Mouse (Mus musculus) megakaryocyte progenitor cell, adult 5-6 weeks (primary cell): ENCODE measurements around the gene Gja10. TPM values are rescaled to one million over a fixed set of nuclear protein-coding genes. Genes with fewer than 3 reads are reported as not detected.

ENCODE experiments used
- ATAC-seq: replicated peaks from 2 replicates; pipeline ENCODE4 v1.8.0; 2016; ENCODE audit warnings: mild to moderate bottlenecking, moderate TSS enrichment, inconsistent platforms; ENCODE audit not compliant: poor library complexity
- total RNA-seq, 2 experiments: library from RNA; stranded (forward) in 1 of 2; stranded (reverse) in 1 of 2; fragments of 157-497, 149-512 nt in 1 of 2; fragments of 200-1000 nt in 1 of 2; gene quantifications; 2 replicates each; pipeline versions ENCODE4 v1.2.3 to v1.2.4; 2015 to 2017

The Gja10 gene
- total RNA-seq (2015) (not detected in 2 replicates), total RNA-seq (2017) (0.12 TPM in 1 of 2 replicates, not detected in the other)

GRCm38 (mm10) chr4:32602660-32603059, at the start of gene Gja10:
TSS of gene Gja10 (minus strand) at chr4:32602760.
- ATAC-seq, result no peak

- ATAC-seq, result peak; percentile 79
Measured at GRCm38 (mm10) chr4:32651669-32652068, 49.1 kb upstream of the Gja10 start.

GRCm38 (mm10) chr4:32621637-32622036, 19.1 kb upstream of the Gja10 start:
- no peak for ATAC-seq

GRCm38 (mm10) chr4:32615034-32615881, 12.7 kb upstream of the Gja10 start, which contains the start of gene Casp8ap2:
TSS of gene Casp8ap2 (plus strand) at chr4:32615451.
- ATAC-seq, result peak; percentile 97

GRCm38 (mm10) chr4:32601135-32601534, 1.4 kb downstream of the Gja10 start:
- peak; percentile 96 for ATAC-seq

- peak; percentile 81 for ATAC-seq
Measured at GRCm38 (mm10) chr4:32588237-32588636, 14.3 kb downstream of the Gja10 start.

GRCm38 (mm10) chr4:32587543-32587942, 15.0 kb downstream of the Gja10 start:
- ATAC-seq, result peak; percentile 20; the same call in 1 of the 2 replicates

GRCm38 (mm10) chr4:32586596-32586995, 16.0 kb downstream of the Gja10 start:
- ATAC-seq, result peak; percentile 85

- ATAC-seq, result no peak
Measured at GRCm38 (mm10) chr4:32584181-32584580, 18.4 kb downstream of the Gja10 start.

GRCm38 (mm10) chr4:32579850-32580249, 22.7 kb downstream of the Gja10 start:
- peak; percentile 54 for ATAC-seq

- peak; percentile 83 for ATAC-seq
Measured at GRCm38 (mm10) chr4:32575165-32575564, 27.4 kb downstream of the Gja10 start.

- no peak; the same call in 1 of the 2 replicates for ATAC-seq
Measured at GRCm38 (mm10) chr4:32574604-32575003, 28.0 kb downstream of the Gja10 start.

GRCm38 (mm10) chr4:32573586-32573985, 29.0 kb downstream of the Gja10 start:
- ATAC-seq, result no peak

- peak; percentile 55 for ATAC-seq
Measured at GRCm38 (mm10) chr4:32572118-32572517, 30.4 kb downstream of the Gja10 start.

- ATAC-seq, result no peak
Measured at GRCm38 (mm10) chr4:32571441-32571840, 31.1 kb downstream of the Gja10 start.

GRCm38 (mm10) chr4:32570939-32571317, 31.6 kb downstream of the Gja10 start:
- ATAC-seq, result no peak

- ATAC-seq, result peak; percentile 75
Measured at GRCm38 (mm10) chr4:32569995-32570938, 32.3 kb downstream of the Gja10 start.

- no peak for ATAC-seq
Measured at GRCm38 (mm10) chr4:32569054-32569453, 33.5 kb downstream of the Gja10 start.

GRCm38 (mm10) chr4:32564918-32565317, 37.6 kb downstream of the Gja10 start:
- peak; percentile 73 for ATAC-seq

- peak; percentile 7; the same call in 1 of the 2 replicates for ATAC-seq
Measured at GRCm38 (mm10) chr4:32564416-32564815, 38.1 kb downstream of the Gja10 start.
